Mouse (Mus musculus): ENCODE data around the gene Dydc1.

The Dydc1 gene

DNA sequence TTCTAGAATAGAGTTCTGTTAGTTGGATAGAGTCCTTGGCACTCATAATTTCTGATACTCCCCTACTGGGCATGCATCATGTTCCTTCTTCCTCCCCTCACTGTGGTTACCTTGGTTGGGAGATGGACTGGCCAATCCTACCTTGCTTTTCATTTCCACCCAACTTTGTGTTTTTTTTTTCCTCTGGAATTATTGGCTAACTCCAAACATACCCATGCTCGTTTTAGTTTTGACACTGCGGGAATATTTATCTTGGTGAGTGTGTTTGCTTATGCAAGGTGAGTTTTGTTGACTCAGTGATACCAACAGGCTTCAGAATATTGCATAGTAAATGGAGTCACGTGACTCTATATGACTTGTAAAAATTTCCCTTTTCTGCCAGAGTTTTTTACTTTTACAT lies 28.0 kb downstream of the Dydc1 start:
- no peak for DNase-seq

DNA sequence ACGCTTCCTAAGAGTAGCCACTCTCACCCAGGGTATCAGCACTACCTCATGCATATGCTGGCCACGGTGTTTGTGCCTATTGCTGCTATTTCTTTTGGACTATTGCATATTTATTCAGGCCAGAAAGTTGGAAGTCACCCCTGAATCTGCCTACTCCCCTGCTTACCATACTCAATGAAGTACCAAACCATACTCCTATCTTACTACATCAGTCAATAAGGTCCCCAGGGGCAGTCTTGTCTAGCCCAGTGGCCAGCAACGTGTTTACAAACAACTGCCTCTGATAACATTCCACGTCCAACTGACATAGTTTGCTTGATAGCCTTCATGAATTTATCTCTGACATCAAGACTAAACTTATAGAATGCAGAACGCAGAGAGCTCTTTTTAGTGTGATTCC lies 28.5 kb downstream of the Dydc1 start:
- no peak for DNase-seq

DNA sequence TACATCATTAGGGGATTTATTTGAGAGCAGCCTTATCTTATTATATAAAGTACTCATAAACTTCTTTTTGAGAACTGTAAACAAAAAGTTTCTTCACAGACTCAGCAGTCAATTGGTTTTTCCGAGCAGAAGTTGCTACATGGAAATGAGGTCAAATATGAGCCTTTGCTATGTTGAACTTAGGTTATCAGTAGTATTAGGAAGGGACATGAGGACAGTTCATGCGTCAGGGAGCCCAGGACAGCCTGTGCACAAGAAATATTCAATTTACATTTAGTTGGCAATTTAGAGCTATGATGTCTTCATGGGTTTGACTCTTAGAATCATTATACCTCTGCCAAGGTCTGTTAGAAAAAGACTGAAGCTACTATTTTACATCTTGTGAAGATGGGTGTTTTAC lies 29.6 kb downstream of the Dydc1 start:
- DNase-seq, result no peak

DNA sequence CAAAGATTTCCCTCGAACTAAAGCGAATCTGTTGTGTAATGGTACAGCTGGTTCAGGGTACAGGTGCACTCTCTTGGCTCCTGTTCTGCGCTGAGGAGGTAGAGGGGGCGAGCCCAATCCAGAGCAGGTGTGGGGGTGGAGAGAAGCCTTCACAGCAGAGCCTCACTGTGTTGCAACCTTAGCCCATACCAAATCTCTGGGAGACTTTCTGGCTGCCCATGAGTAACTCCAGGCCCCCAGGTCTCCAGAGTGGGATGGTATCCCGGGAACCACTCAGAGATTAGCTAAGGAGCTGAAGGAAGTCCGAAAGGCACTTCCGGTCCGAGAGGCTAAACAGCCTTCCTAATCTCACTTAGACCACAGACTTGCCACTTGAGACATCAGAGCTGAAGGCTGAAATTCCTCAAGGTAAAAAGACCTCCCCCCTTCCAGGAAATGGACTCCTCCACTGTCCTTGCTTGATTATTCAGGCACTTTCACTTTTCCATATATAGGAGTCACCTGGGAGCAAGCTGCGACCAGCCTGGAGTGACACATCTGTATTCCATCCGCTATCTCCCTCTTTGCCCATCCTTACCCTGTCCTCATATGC lies 32.2 kb downstream of the Dydc1 start, which contains the start of gene Mat1a:
Gene Mat1a (plus strand): TSS at position 183 of the 592 bp plus-strand sequence.
- DNase-seq, result no peak

DNA sequence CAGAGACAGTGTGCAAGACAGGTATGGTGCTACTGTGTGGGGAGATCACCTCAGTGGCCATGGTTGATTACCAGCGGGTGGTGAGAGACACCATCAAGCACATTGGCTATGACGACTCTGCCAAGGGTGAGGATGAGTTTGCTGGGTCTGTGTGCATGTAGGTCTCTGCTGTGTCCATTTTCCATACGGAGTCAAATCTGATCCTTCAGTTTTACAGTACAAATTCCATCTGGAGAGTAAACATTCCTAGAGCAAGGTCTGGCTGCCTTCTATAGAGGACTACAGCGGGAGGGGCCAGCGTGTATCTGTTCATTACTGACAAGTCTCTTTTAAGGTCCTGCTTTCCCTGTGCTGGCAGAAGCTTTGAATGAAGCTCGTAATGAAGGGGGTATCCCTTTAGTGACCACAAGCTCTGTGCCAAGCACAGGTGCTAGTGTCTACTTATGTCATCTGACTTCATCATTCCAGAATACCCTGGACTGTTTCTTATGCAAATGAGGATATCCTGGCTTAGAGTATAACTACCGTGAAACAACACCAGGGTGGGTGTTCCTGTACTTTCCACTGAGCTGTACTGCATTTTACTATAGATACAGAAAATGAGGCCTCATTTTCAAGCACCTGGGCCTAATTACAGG lies 38.4 kb downstream of the Dydc1 start:
- no peak for DNase-seq

DNA sequence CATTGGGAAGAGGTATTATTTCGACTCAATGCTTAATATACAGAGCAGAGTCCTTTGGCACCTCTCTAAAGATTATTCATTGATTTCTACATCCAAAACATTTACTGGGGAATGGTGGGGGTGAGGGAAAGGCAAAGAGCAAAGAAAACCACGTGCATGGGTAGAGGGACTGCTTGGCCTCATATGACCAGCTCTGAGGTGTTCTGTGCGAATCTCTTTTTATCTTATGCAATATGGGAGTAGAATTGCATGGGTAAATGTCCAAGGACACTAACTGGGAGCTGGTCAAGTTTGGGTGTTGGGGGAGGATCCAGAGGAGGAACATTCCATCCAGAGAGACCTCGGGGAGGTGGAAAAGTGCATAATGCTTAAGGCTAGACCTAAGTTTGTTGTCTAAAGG lies 40.2 kb downstream of the Dydc1 start:
- DNase-seq, result no peak

DNA sequence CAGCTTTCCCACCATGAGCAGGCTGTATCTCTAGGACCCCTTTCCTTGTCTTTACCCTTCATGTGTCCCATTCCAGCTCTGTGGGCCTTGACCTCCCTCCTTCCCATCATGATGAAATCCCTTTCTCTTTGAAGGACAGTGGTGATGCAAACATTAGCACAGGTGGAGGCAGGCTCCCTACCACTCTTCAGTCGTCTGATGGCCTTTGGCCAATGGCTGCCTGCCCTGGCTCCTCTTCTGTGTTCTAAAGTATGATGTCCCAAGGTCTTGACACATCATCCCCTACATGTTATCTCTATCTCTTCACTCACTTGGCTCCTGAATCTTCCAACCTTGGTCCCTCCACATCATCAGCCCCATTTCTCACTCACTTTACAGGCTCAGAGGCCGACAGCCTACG lies 43.6 kb downstream of the Dydc1 start:
- DNase-seq, result no peak

DNA sequence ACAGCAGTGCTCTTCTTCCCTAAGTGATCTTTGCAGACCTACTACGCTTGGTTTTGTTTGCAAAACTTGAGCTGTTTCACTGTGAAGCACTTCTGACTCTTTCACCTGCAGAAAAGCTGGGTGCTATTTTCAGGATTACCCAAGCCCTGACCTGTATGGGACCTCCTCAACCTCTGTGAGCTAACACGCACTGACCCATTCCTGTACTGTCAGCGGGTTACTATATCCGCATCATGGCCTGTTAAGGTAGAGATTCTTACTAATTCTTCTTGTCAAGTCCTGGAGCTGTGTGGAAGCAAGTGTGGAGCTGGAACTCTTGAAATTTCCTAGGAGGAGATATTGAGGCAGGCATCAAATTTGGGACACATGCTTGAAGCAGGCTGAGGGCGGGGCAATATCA lies 52.0 kb downstream of the Dydc1 start:
- no peak for DNase-seq

DNA sequence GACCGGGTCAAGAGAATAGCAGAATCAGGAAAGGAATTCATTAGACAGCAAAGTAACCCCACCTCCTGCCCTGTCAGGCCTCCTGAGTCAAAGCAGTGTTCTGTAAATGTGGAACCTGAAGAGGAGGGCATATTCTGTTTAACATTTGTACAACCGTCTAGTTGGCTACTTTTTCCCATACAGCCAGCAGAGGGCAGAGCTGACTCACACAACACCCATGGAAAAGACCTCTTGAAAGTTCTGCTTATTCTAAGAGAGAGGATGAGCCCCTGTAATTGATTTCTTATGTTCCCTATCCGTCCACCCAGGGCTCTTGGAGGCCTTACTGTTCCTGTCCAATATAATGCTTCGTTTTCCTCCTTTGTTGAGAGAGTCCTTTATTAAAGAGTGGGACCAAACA lies 55.3 kb downstream of the Dydc1 start:
- peak; percentile 8 for DNase-seq

DNA sequence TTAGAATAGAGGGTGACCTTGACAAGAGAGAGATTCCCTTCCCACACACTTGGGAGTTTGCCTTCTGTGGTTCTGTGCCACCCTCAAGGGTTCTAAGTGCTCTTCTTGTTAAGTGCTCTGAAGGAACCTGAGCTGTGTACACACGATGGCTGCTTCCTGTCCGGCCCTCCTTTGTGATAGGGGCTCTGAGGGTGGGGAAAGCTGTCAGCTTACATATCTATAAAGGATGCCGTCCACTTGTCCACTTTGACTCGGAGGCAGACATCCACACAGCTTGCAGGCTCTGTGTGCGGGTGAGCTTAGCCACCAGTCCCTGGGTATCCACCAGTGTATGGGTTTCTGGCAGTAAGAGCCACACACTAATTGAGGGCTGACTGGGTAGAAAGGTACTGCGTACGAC lies 58.8 kb downstream of the Dydc1 start, which contains the start of gene Sftpa1:
Gene Sftpa1 (plus strand): TSS at position 243 of the 400 bp plus-strand sequence.
- no peak for DNase-seq

DNA sequence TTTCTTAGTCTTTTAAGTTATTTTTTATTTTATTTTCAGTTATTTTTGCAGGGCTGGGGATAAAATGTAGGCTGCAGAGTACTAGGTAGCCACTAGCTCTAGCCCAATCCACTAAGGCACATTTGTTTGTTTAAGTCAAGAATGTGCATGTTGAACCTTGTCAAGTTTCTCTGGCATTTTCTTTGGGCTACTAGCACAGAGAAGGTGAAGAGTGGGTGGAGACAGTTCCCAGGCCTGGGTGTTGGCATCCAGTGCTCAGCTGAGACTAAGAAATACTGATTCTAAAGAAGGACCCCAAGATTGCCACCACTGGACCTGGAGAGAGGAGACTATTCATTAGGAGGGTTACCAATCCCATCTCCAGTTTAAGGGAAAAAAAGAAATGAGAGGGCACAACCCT lies 64.3 kb downstream of the Dydc1 start:
- no peak for DNase-seq

DNA sequence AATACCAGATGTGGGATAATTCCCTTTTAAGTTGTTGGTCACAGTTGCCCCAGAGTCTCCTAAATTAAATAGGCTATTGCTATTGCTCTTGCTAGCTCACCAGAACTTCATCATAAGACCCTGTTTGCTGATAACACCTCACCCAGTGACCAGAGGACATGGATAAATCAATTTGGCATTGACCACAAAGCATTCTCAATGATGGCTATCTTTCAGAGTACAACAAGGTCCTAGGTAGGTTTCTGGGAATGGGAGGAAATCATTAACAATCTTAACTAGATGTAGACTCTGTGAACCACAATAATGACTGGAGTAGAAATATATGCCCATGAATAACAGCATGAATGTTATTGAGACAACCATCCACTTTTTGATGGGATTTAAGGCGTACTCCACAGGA lies 68.0 kb downstream of the Dydc1 start:
- no peak for DNase-seq
